Mouse (Mus musculus) urinary bladder, postnatal 25 days (tissue): ENCODE results near the gene Chrna4.

Source experiments
- DNase-seq: peaks from one replicate; pipeline ENCODE4 v3.0.0; 2022; ENCODE audit warnings: low spot score

Gene Chrna4

GRCm38 (mm10) chr2:181038644-181039355 is 4.5 kb downstream of the Chrna4 start:
- DNase-seq, result peak; percentile 9

- DNase-seq, result no peak
These were observed 6.8 kb downstream of the Chrna4 start for GRCm38 (mm10) chr2:181036561-181036960.

- no peak for DNase-seq
These were observed 8.2 kb downstream of the Chrna4 start for GRCm38 (mm10) chr2:181035186-181035585.

- no peak for DNase-seq
These were observed 10.0 kb downstream of the Chrna4 start for GRCm38 (mm10) chr2:181033310-181033709.

- DNase-seq, result no peak
These were observed 10.9 kb downstream of the Chrna4 start for GRCm38 (mm10) chr2:181032407-181032806.

GRCm38 (mm10) chr2:181031406-181031934 is 11.9 kb downstream of the Chrna4 start:
- no peak for DNase-seq

- no peak for DNase-seq
These were observed 35.0 kb downstream of the Chrna4 start for GRCm38 (mm10) chr2:181008339-181008738.

GRCm38 (mm10) chr2:181007054-181007453 is 36.3 kb downstream of the Chrna4 start:
- DNase-seq, result no peak

- DNase-seq, result no peak
These were observed 46.4 kb downstream of the Chrna4 start for GRCm38 (mm10) chr2:180996905-180997304.

- peak; percentile 12 for DNase-seq
These were observed 46.9 kb downstream of the Chrna4 start for GRCm38 (mm10) chr2:180996436-180996835.

GRCm38 (mm10) chr2:180995457-180995856 is 47.9 kb downstream of the Chrna4 start:
- DNase-seq, result no peak

GRCm38 (mm10) chr2:180994360-180994759 is 49.0 kb downstream of the Chrna4 start:
- no peak for DNase-seq

- DNase-seq, result no peak
These were observed 53.0 kb downstream of the Chrna4 start for GRCm38 (mm10) chr2:180990347-180990746.

GRCm38 (mm10) chr2:180988948-180989347 is 54.4 kb downstream of the Chrna4 start:
- no peak for DNase-seq

GRCm38 (mm10) chr2:180988347-180988913 is 54.9 kb downstream of the Chrna4 start:
- no peak for DNase-seq

- DNase-seq, result no peak
These were observed 55.8 kb downstream of the Chrna4 start for GRCm38 (mm10) chr2:180987432-180988030.

GRCm38 (mm10) chr2:180987001-180987400 is 56.3 kb downstream of the Chrna4 start:
- DNase-seq, result no peak

- DNase-seq, result no peak
These were observed 56.9 kb downstream of the Chrna4 start, which contains the start of gene Col20a1 for GRCm38 (mm10) chr2:180986449-180986848. Gene Col20a1, plus strand, starts transcription at chr2:180986535.

GRCm38 (mm10) chr2:180985635-180986034 is 57.7 kb downstream of the Chrna4 start:
- DNase-seq, result no peak

GRCm38 (mm10) chr2:180981133-180981532 is 62.2 kb downstream of the Chrna4 start:
- DNase-seq, result no peak
